Mouse (Mus musculus): Measurements from ENCODE around the gene Gpr55.

The Gpr55 gene

DNA sequence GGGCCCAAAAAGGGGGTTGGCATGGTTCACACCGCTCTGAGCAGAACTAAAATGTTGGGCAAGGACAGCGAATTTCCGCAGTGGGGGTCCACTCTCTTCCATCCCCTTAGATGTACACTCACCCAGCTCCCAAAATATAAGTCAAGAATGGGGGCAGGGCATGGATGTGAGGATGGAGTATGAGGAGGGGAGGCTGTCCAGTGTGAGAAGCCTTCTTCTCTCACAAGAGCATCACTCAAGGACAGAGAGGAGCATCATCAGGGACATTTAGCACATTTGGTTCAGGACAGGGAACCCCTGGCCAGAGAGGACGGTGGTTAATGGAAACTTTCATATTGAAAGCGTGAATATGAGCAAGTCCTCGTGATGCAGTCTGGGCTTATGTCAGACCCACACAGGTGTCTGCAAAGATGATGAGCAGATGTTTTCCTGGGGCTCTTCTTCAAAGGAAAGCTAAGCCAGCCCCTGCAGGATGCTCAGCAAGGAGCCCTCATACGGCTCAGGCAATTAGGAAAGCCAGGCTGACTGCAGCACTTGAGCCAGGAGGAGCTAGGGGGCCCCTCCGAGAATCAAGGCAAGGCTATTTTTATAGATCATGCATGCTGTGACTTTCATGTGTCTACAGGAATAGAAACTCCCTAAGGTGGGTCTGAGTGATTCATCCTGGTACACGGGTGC, 2.7 kb downstream of the Gpr55 start:
- no peak for DNase-seq (ENCODE audit: low read depth)

DNA sequence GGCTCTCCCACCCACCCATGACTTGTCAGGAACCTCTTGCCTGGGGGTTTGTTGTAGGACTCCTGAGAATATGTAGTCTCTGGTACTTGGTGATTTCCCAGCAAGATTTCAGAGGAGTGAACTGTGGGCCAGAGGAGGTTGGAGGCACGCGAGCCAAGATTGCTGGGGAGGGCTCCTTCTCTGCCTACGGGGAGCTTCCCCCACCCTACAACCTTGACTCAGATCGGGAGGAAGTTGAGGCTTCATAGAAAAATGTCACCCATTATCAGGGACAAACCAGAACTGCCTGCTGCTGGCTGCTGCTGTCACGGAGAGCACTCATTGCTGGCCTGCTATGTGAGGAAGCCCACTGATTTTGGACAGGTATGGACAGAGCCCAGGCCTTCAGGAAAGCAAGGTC, 3.5 kb downstream of the Gpr55 start:
- DNase-seq (ENCODE audit: low read depth), result no peak

DNA sequence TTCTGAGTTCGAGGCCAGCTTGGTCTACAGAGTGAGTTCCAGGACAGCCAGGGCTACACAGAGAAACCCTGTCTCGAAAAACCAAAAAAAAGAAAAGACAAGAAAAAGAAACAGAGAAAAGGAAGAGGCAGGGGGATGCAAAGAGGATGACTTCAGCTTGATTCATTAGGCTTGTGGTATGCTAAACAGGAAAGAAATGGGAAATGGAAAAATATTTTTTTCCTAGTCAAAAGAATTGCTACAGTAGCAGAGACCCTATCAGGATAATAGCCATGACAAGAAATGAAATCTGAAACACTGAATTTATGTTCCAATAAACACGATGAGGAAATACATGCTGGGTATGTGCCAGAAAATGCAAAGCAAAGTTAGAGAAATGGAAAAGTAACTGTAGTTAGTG, 5.7 kb downstream of the Gpr55 start:
- peak; percentile 26 for DNase-seq (ENCODE audit: low read depth)

DNA sequence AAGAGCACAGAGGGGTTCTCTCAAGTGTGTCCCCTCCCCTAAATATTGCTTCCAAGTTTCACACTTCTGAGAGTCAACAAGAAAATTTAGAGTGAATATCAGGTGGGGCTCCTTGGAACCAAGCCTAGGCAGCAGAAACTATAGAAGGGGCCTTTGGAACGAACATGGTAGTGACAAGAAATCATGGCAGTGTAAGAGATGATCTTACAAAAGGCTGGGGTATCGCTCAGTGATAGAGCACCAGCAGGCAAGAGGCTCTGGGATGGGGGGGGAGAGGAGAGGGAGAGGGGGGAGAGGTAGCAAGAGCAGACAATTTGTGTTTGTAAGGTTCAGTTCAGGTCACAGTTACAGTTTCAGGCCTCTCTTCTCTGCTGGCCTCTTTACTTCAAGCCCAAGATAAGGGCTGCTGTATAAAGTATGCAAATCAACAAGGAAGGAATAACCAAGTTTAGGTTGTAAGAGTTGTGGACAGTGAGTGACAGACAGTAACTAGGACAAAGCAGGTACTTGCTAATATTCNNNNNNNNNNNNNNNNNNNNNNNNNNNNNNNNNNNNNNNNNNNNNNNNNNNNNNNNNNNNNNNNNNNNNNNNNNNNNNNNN, 11.6 kb downstream of the Gpr55 start:
- DNase-seq (ENCODE audit: low read depth), result no peak

DNA sequence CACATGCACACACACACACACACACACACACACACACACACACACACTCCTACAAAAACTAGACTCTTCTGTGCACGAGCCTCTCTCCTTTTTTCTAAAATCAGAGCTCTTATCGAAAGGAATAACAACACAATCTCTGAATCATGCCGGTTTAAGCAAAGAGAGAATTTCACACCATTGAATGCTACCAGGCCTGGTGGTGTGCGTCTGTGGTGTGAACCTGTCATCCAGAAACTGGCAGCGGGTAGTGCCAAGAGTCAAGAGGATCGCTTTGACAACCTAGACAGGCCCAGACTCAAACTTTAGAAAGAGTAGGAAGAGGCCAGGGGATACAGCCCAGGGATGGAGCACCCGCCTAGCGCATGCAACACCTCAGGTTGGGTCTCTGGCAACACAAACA, 18.5 kb downstream of the Gpr55 start:
- no peak for DNase-seq (ENCODE audit: low read depth)

DNA sequence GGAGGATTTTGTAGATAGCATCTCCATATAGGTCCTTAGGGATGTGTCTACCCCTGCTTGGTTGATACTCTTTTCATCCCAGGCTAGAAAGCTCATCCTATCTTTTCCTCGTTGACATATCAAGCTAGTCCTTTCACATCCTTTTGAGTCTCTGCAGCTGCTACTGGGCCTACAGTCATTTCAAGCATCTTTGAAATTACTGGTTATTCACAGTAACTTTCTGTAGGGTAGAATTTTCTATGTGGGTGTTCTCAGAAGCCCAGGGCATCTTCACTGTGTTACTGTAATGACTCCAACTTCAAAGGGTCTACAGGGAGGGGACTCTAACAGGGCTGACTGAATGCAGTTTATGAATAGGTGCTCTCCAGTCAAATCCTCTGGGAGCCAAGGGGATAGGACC, 23.5 kb downstream of the Gpr55 start:
- no peak for DNase-seq (ENCODE audit: low read depth)

DNA sequence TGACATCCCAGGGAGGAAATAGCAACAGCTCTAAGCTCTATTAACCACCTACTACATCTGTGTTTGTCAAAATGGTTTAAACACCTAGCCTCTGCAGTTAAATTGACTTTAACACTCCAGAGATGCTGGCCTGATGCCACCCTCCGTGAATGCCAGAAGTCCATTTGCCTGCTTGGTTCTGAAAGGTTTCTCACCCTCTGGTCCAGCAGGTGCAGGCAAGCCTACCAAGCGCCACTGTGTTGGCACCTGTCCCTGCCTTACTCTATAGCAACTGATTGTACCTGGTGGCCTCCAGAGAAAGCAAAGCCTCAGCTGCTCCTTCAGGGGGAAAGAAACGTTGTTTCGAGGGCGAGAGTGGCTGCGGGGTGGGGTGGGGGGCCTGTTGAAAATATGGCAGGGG, 24.5 kb downstream of the Gpr55 start:
- no peak for DNase-seq (ENCODE audit: low read depth)

DNA sequence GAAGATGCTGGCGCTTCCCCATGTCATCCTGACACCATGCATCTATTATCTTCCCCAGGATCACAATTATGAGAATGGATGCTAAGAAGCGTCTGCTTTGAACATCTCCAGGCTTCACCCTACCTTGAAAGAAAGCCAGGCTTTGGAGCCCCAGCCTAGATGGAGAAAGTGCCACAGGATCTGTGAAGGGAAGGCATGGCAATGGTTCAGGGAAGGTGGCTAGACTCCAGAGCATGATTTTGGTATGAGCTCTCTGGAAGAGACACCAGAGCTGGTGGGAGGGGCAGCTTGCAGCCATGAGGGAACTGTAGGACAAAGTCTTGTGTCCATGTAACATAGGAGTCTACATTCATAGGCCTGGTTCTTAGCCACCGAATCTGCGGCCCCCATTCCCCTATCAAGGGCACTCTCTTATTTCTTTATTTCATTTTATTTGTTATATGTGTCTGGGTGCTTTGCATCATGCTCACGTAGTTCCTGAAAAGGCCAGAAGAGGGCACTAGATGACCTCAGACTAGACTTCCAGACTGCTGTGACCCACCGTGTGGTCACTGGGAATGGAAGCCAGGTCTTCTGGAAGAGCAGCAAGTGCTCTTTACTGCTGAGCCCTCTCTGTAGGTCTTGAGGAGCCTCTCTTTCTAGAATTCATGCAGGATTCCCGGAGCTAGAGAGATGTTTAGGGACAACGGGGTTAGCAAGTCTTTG, 25.5 kb downstream of the Gpr55 start:
- peak; percentile 78 for DNase-seq (ENCODE audit: low read depth)

DNA sequence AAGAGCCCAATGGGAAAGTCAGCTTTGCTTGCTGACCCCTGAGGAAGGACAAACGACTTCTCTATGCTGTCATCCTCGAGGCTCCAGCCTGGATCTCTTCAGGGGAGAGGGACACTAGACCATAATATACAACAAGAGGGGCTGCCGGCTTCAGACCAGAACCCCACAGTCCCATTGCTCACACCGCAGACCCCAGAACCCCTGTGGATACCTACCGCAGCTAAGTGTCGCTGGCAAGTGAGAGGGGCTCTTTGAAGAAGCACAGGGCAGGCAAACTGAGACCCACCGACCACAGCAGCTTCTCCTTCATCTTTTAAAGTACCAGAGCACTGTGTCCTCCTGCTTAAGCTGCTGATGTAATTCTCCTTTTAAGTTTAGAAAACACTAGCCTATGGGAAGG, 26.2 kb downstream of the Gpr55 start:
- DNase-seq (ENCODE audit: low read depth), result no peak

DNA sequence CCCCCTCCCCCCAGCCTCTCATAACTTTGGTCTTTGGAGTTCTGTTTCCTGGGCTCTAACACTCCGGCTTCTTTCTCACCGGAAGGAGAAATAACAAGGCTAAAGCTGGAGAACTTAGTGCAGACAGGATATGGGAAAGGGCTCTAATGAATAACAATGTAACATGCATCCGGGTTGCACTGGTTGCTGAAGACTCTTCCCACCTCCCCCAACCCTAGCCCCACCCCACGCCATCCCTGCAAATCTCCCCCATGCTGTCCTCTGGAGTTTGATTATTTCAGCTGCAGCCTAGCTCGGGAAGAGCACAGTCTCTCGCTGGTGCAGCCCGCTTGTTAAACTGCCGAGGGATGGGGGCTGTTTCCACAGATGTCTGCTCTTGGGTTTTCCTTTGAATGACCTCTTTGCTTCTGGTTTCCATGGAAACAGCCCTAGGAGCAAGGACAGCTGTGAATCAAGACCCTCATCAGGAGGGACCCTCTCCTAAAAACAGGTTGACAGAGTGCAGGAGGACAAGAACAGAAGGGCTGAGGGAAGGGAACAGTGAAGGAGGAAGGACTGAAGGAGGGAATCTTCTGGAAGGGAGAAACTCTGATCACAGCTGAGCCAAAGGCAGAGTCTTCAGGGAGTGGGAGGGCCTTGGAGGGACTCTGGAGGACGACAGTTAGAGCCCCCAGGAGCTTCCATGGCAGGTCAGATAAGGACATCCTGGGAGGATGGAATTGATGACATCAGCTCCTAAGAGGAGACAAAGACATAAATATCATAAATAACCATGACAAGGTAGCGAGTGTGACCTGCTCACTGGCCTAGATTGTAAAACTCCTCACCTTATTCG, 27.0 kb downstream of the Gpr55 start:
- DNase-seq (ENCODE audit: low read depth), result no peak

DNA sequence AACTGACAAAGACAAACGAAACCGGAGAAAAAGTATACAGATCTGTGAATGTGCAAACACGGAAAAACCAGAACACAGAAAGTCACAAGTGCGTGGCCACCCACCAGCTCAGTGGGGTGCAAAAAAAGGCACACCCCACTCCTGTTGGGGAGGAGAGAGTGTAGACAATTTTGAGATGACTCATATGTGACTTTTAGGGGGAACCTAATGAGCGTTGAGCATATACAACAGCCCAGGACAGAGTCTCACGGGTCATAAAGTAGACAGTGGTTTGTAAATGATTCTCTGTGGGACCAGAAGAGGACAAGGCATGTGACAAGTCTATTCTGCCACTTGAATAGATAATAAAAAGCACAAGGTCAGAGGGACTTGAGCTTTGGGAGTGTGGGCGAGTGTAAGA, 27.6 kb downstream of the Gpr55 start:
- no peak for DNase-seq (ENCODE audit: low read depth)

DNA sequence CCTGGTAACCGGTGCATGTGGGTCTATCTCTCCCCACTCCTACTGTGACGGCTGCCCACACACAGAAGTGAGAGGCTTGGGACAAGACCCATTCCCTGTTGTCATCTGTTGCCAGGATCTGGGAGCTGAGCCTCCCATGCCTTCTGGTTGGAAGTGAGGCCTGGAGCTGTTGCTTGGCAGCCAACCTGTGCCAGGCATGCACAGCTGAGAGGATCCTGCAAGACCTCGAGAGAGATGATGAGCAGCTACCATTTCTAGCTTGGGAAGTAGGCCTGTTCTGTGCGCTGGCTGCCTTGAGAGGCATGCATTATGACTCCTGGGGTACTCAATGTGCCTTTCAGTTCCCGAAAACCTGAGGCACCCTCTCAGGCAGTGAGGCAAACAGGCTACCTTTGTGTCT, 29.6 kb downstream of the Gpr55 start:
- DNase-seq (ENCODE audit: low read depth), result no peak

DNA sequence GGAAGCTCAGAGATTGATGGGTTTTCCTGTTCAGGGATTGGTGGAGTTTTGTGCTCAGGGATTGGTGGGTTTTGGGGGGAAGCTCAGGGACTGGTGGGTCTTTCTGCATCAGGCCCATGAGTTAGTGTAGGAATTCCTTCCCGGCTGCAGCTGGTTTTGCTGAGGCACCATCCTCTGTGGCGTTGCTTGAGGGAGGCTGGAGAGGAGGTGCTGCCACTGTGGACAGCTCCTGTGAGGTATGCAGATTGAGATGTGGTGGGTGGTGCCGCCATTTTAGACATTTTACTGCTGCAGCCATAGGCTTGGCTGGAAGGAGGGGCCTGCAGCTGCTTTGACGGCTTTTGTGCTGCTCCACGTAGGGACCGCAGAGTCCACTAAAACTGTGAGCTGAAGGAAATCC, 31.4 kb downstream of the Gpr55 start:
- DNase-seq (ENCODE audit: low read depth), result peak; percentile 11

DNA sequence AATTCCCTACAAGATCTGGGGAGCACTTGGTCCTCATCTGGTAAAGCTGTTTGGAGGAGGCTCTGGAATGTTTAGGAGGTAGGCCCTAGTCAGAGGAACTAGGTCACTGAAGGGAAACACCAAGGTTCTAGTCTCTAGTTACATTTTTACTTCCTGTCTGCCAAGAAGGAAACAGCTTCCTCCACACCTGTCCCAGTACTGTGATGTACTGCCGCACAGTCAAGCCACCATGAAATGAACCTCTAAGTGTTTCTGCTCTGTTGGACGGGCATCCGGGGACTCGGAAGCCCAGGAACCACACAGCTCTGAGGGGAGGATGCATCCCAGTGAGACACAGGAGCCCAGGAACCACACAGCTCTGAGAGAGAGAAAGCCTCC, 32.1 kb downstream of the Gpr55 start:
- no peak for DNase-seq (ENCODE audit: low read depth)

DNA sequence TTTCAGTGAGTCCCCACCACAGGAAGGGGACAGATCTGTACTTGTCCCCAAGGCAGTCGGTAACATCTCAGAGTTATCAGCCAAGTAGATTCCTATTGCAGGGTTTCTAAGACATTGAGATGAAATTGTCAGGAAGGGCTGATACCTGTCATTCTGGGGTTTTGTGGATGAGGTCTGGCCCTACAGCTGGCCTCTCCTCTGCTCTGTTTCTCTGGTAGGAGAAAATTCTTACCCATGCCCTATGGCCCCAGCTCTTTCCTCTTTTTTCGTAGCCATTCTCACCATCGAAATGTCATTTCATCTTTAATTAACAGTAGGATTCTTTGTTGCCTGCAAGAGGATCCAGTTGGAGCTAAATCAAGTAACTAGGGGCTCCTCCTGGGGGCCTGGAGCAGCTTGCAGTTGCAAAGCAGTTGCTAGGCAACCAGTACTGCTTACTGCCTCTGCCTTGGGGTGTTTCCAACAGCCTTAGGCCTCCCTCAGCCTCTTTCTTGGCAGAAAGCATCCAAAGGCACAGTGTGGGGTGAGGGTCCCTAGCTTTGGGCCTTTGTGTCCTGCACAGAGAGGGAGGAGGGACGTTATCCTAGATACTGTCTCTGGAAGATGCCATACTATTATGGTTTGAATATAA, 32.6 kb downstream of the Gpr55 start, which contains the start of gene 4933407L21Rik:
TSS of gene 4933407L21Rik (plus strand) at position 427 of the 631 bp plus-strand sequence.
- peak; percentile 12 for DNase-seq (ENCODE audit: low read depth)

DNA sequence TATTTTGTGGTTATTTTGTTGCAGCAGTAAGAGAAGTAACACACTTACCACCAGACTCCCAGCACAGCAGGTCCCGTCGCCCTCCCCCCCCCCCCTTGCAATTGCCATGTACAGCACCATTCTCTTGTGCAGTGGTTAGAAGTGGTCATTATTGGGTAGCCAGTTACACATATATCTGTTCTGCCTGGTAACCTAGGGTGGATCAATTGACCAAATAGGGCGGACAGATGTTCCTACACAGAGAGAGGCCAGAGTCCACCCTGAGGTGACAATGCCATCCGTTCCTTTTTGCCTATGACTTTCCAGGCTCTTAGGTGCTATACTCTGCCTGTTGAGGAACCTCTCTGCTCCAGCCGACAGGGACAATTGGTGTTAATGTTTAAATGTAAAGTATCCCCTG, 35.6 kb downstream of the Gpr55 start:
- DNase-seq (ENCODE audit: low read depth), result no peak

DNA sequence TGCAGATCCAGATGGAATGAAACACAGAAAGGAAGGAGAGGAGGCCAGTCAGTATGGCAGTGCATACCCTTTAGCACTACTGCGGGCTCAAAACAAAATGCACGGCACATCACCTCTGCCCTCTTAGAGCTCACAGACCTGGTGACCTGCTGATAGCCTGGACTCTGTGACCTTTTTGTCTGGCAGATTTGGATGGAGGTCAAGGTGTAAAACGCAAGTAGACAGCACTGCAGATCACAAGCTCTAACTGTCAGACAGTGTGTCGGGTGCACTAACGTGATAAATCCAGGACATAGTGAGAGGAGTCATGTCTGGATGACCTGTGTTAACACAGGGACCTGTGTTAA, 38.0 kb downstream of the Gpr55 start:
- DNase-seq (ENCODE audit: low read depth), result no peak

DNA sequence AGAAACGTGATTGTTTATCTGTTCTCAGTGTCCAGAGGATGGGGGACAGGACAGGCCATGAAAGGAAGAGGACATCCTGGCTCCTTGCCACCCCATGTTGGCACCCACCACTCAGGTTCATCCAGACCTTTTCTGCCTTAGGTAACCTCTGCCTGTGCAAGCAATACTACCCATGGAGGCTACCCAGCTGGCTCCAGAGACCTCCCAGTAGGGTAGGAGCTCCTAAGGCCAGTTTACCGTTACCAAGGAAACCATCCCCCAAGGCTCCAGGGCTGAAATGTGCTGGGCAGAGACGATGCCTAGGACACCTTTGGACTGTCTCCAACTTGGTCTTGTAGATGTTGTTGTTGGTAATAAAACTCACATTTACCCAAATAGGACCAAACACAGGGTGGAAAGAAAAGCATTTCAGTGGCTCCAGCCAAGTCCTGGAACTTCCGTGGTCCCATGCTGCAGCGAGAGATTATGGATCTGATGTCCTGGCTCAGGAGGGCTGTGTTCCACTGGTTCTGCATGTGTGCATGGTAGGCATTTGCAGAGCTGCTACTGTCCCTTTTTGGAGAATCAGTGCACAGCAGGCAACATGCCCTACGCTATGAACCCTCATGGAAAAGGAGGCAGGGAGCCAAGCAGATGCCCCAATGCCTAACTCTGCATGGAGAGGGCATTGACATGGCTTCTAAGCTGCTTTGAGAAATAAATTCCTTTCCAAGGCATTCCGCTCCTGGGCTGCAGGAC, 38.5 kb downstream of the Gpr55 start:
- DNase-seq (ENCODE audit: low read depth), result peak; percentile 13

DNA sequence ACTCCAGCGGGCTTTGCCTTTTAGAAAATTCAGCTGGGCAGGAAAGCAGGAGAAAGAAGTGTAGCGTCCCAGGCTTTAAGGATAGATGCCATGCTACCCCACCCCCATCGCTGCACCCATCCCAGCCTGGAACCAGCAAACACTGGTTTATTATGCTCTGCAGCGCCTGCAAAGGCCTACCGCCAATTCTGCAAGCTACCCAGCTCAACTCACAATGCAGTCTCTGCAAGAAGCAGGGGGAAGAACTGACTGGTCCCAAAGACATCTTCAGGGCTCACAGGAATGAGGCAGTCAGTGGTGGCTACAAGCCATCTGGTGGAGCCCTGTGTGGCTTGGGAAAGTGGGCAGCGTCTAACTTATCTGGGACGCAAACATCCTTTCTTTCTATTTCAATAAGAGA, 39.1 kb downstream of the Gpr55 start:
- DNase-seq (ENCODE audit: low read depth), result no peak

DNA sequence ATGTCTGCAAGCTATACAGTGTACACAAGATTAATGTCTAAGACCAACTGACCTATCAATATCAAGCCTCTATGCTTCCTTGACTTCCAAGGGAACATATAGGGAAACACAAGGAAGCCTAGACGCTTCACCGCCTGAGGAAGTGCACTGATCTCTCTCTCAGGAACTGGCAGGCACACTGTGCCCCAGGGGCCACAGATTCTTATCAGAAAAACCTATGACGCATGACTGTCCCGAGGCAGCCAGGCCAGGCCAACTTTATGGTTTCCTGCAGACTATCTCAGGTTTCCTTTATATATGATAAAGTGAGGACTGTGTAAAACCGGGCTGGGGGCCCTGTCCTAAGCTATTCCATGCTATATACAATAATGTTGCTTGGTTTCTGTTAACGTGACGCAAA, 41.2 kb downstream of the Gpr55 start:
- DNase-seq (ENCODE audit: low read depth), result no peak

DNA sequence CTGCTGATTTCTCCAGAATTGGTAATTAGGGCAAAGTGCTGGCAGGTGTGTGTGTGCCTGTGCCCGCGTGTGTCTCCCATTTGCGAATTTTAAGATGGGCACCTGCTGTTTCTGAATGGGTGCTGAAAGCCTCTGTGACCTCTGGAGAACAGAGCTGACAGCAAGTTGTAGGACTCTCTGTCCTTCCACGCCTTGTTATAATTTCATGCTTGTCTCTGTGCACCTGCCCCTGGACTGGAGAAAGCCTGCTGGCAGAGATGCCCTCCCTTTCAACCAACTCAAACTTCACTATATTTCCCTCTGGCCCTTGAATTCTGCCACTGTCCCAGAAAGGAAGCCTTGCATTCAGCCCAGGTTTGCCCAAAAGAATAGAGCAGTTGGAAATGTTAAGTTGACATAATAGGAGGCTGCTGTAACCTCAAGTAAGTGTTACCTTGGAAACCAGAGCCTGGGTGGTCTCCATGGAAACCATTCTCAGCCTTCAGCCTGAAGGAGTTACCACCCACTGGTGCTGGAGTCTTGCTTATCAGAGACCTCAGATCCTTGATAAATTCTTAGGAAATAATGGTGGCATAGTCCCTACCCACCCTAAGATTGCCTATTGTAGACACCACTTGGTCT, 43.9 kb downstream of the Gpr55 start:
- no peak for DNase-seq (ENCODE audit: low read depth)

Measured in NIH3T3 (cell line).